Mouse (Mus musculus) telencephalon, adult 2 months (tissue): Measurements from ENCODE around the gene Vmn2r79.
"Not testable (repeated sequence)": the region's sequence is repeated elsewhere in the genome, so short reads cannot be mapped to it uniquely, and the experiment has no call there.

ENCODE experiments used
- DNase-seq: peaks from one replicate; pipeline ENCODE4 v3.0.0-alpha.2; 2011; ENCODE audit warnings: low read depth, low spot score

Vmn2r79 gene

GRCm38 (mm10) chr7:86995815-86996214 lies at the start of gene Vmn2r79:
Gene Vmn2r79, plus strand, starts transcription at chr7:86996115.
- not testable (repeated sequence) for DNase-seq

- DNase-seq = no peak
Observed at GRCm38 (mm10) chr7:86994700-86995099, 1.2 kb upstream of the Vmn2r79 start.

GRCm38 (mm10) chr7:87026486-87026885 lies 30.6 kb downstream of the Vmn2r79 start:
- DNase-seq = not testable (repeated sequence)

- DNase-seq = no peak
Observed at GRCm38 (mm10) chr7:87063576-87063975, 67.7 kb downstream of the Vmn2r79 start.
